Mouse (Mus musculus) cerebellum, adult 8-10 months (tissue): Measurements from ENCODE around the gene Pde1a.

Experiments
- DNase-seq: peaks from one replicate; pipeline ENCODE4 v3.0.0; 2022

Gene Pde1a

DNA sequence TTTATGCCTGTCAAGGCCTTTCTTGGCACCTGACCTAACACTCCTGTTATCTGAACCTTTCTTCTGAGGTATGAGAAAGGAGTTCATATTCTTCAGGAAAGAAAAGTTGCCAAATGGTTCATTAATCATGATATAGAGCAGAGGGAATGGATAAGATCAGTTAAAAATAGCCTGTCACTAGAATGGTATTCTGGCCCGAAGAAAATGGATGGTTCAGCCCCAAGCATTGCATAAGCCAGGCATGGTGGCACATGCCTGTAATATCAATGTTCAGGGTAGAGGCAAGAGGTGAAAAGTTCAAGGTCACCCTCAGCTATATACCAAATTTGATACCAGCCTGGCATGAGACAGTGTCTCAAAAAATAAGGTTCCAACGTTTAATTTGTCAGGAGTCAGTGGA, 336.1 kb downstream of the Pde1a start:
- no peak for DNase-seq

DNA sequence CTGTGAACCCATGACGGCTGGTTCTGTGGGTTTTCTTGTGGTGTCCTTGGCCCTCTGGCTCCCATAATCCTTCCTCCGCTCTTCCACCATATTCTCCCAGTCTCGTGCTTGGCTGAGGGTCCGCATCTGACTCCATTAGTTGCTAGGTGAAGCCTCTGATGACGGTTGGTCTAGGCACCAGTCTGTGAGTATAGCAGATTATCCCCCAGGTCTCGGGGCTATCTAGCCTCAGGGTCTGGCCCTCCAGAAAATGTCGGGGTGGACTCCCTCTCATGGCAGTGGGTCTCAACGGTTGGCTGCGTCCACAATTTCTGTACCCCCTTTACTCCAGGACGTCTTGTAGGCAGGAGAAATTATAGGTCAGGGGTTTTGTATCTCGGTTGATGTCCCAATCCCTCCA, 342.8 kb downstream of the Pde1a start:
- no peak for DNase-seq

DNA sequence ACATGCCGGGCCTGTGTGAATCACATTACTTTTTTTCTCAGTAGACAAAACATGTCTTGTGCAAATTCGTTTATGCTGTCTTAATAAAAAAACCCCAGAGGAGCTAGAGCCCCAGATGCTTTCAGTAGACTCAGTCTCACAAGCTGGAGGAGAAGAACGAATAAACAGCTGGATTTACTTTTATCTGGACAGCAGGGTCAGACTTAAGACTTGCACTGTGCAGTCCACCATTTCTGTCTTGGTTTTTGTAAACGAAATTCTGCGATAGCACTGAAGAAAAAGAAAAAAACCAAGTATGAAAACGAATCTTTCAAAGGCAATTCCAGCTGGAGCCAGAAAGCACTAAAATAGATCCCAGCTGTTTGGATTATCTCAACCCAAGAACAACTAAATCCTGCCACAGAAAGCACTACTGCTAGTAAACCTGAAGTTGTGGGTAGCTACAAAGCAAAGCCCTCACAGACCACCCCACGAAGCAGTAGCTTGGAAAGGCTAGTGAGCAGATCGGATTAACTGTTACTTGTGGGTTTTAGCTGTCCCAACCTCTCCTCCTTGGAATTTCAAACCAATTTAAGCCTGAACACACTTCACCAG, 343.6 kb downstream of the Pde1a start:
- DNase-seq: no peak
